Mouse (Mus musculus): ENCODE data around the gene Myt1. TPM values are rescaled to one million over a fixed set of nuclear protein-coding genes. Genes with fewer than 3 reads are reported as not detected.

Myt1 gene
- polyA plus RNA-seq, 1 experiment from 2014 or later, result not detected

- no peak overlapping the region for H3K4me3 ChIP-seq (ENCODE audit: low read depth, low read length)
- no peaks in the 10 kb centered on the region for H3K36me3 ChIP-seq (ENCODE audit: insufficient read depth, low read length)
- no peak for DNase-seq (ENCODE audit: low spot score)
- H3K27ac ChIP-seq (ENCODE audit: low read length), result no peak overlapping the region
- no peak overlapping the region for H3K4me2 ChIP-seq (replicated peaks; ENCODE audit: low read depth, low read length)
- no peak for TF ChIP-seq EP300 (IDR thresholded peaks at IDR 0.05)
- no peak for TF ChIP-seq CTCF (IDR thresholded peaks at IDR 0.05)
- H3K9ac ChIP-seq (replicated peaks; ENCODE audit: low read depth), result no peak overlapping the region
- ATAC-seq, result no peak
- H3K9me3 ChIP-seq (ENCODE audit: low read length), result no peaks in the 10 kb centered on the region
- H3K27me3 ChIP-seq (replicated peaks; ENCODE audit: insufficient read depth, low read length), result no peaks in the 10 kb centered on the region
- no peaks in the 10 kb centered on the region for H3K4me1 ChIP-seq (ENCODE audit: insufficient read depth, low read depth, low read length)
Observed at GRCm38 (mm10) chr2:181721200-181721599, 41.9 kb upstream of the Myt1 start.

GRCm38 (mm10) chr2:181722213-181722612, 40.9 kb upstream of the Myt1 start:
- no peak overlapping the region for H3K4me2 ChIP-seq (replicated peaks; ENCODE audit: low read depth, low read length)
- H3K36me3 ChIP-seq (ENCODE audit: insufficient read depth, low read length), result no peaks in the 10 kb centered on the region
- ATAC-seq, result no peak
- no peak overlapping the region for H3K4me3 ChIP-seq (ENCODE audit: low read depth, low read length)
- H3K4me1 ChIP-seq (ENCODE audit: insufficient read depth, low read depth, low read length), result no peaks in the 10 kb centered on the region
- no peak overlapping the region for H3K9ac ChIP-seq (replicated peaks; ENCODE audit: low read depth)
- WGBS, result 7% methylated on average over 3 of the region's 3 CpGs
- DNase-seq (ENCODE audit: low spot score), result peak; percentile 39
- no peak overlapping the region for H3K27ac ChIP-seq (ENCODE audit: low read length)
- H3K27me3 ChIP-seq (replicated peaks; ENCODE audit: insufficient read depth, low read length), result no peaks in the 10 kb centered on the region
- TF ChIP-seq CTCF (IDR thresholded peaks at IDR 0.05), result peak; percentile 69
- no peak for TF ChIP-seq EP300 (IDR thresholded peaks at IDR 0.05)
- no peaks in the 10 kb centered on the region for H3K9me3 ChIP-seq (ENCODE audit: low read length)

GRCm38 (mm10) chr2:181727659-181728262, 35.4 kb upstream of the Myt1 start:
- no peak overlapping the region for H3K4me3 ChIP-seq (ENCODE audit: low read depth, low read length)
- H3K36me3 ChIP-seq (ENCODE audit: insufficient read depth, low read length), result no peaks in the 10 kb centered on the region
- no peak overlapping the region for H3K4me2 ChIP-seq (replicated peaks; ENCODE audit: low read depth, low read length)
- DNase-seq (ENCODE audit: low spot score), result no peak
- TF ChIP-seq EP300 (IDR thresholded peaks at IDR 0.05) (no peak), CTCF (IDR thresholded peaks at IDR 0.05) (no peak)
- H3K9me3 ChIP-seq (ENCODE audit: low read length), result no peaks in the 10 kb centered on the region
- H3K9ac ChIP-seq (replicated peaks; ENCODE audit: low read depth), result no peak overlapping the region
- H3K27ac ChIP-seq (ENCODE audit: low read length), result no peak overlapping the region
- ATAC-seq, result no peak
- H3K27me3 ChIP-seq (replicated peaks; ENCODE audit: insufficient read depth, low read length), result no peaks in the 10 kb centered on the region
- WGBS, result 46% methylated on average over 9 of the region's 9 CpGs
- no peaks in the 10 kb centered on the region for H3K4me1 ChIP-seq (ENCODE audit: insufficient read depth, low read depth, low read length)

GRCm38 (mm10) chr2:181730051-181730450, 33.1 kb upstream of the Myt1 start:
- Histone ChIP-seq H3K27ac (ENCODE audit: low read length) (no peak overlapping the region), H3K36me3 (ENCODE audit: insufficient read depth, low read length) (no peaks in the 10 kb centered on the region), H3K4me3 (ENCODE audit: low read depth, low read length) (no peak overlapping the region), H3K9ac (replicated peaks; ENCODE audit: low read depth) (no peak overlapping the region), H3K27me3 (replicated peaks; ENCODE audit: insufficient read depth, low read length) (no peaks in the 10 kb centered on the region), H3K4me2 (replicated peaks; ENCODE audit: low read depth, low read length) (no peak overlapping the region), H3K9me3 (ENCODE audit: low read length) (no peaks in the 10 kb centered on the region), H3K4me1 (ENCODE audit: insufficient read depth, low read depth, low read length) (no peaks in the 10 kb centered on the region)
- no peak for DNase-seq (ENCODE audit: low spot score)
- 42% methylated on average over 3 of the region's 3 CpGs for WGBS
- no peak for TF ChIP-seq EP300 (IDR thresholded peaks at IDR 0.05)
- no peak for TF ChIP-seq CTCF (IDR thresholded peaks at IDR 0.05)
- no peak for ATAC-seq

GRCm38 (mm10) chr2:181752626-181753025, 10.5 kb upstream of the Myt1 start:
- WGBS, result 62% methylated on average over 1 of the region's 1 CpGs

GRCm38 (mm10) chr2:181758147-181758725, 4.9 kb upstream of the Myt1 start:
- DNase-seq (ENCODE audit: low spot score) (no peak), ATAC-seq (no peak)
- Histone ChIP-seq H3K4me3 (ENCODE audit: low read depth, low read length) (no peak overlapping the region), H3K4me1 (ENCODE audit: insufficient read depth, low read depth, low read length) (no peaks in the 10 kb centered on the region), H3K27me3 (replicated peaks; ENCODE audit: insufficient read depth, low read length) (no peaks in the 10 kb centered on the region), H3K4me2 (replicated peaks; ENCODE audit: low read depth, low read length) (no peak overlapping the region), H3K9ac (replicated peaks; ENCODE audit: low read depth) (no peak overlapping the region), H3K36me3 (ENCODE audit: insufficient read depth, low read length) (no peaks in the 10 kb centered on the region), H3K9me3 (ENCODE audit: low read length) (no peaks in the 10 kb centered on the region), H3K27ac (ENCODE audit: low read length) (no peak overlapping the region)
- 60% methylated on average over 2 of the region's 2 CpGs for WGBS
- TF ChIP-seq CTCF (IDR thresholded peaks at IDR 0.05) (no peak), EP300 (IDR thresholded peaks at IDR 0.05) (no peak)

More at GRCm38 (mm10) chr2:181752626-181753025, 10.5 kb upstream of the Myt1 start:
- Histone ChIP-seq H3K9ac (replicated peaks; ENCODE audit: low read depth) (no peak overlapping the region), H3K27ac (ENCODE audit: low read length) (no peak overlapping the region), H3K36me3 (ENCODE audit: insufficient read depth, low read length) (no peaks in the 10 kb centered on the region), H3K4me1 (ENCODE audit: insufficient read depth, low read depth, low read length) (no peaks in the 10 kb centered on the region), H3K27me3 (replicated peaks; ENCODE audit: insufficient read depth, low read length) (no peaks in the 10 kb centered on the region), H3K4me2 (replicated peaks; ENCODE audit: low read depth, low read length) (no peak overlapping the region), H3K9me3 (ENCODE audit: low read length) (no peaks in the 10 kb centered on the region), H3K4me3 (ENCODE audit: low read depth, low read length) (no peak overlapping the region)
- TF ChIP-seq EP300 (IDR thresholded peaks at IDR 0.05) (no peak), CTCF (IDR thresholded peaks at IDR 0.05) (no peak)
- DNase-seq (ENCODE audit: low spot score) (no peak), ATAC-seq (no peak)

All from lung, postnatal 0 days (tissue).